Mouse (Mus musculus) bone marrow, adult 2 months (tissue): ENCODE measurements around the gene Hist1h2ac.

Experiments
- CTCF ChIP-seq: fragments of 200-500 bp; IDR thresholded peaks from 2 replicates; pipeline ENCODE4 v1.5.1; 2011; ENCODE audit warnings: low read length, control low read depth; ENCODE audit not compliant: control insufficient read depth, insufficient read depth
- POLR2A ChIP-seq: fragments of 200-500 bp; IDR thresholded peaks from 2 replicates; pipeline ENCODE4 v1.6.1; 2011; ENCODE audit warnings: low read depth, mild to moderate bottlenecking, control low read depth, low read length, borderline replicate concordance; ENCODE audit not compliant: control insufficient read depth

- TF ChIP-seq POLR2A, result peak; percentile 88
- TF ChIP-seq CTCF, result no peak
These were observed at the start of gene Hist1h2ac, which contains the start of gene Hist1h2bc for GRCm38 (mm10) chr13:23683755-23684281.
